Mouse (Mus musculus): ENCODE data around the gene Adamtsl2. TPM values are rescaled to one million over a fixed set of nuclear protein-coding genes. Genes with fewer than 3 reads are reported as not detected.

Gene Adamtsl2
- polyA plus RNA-seq, 1 experiment from 2014 or later = 11.2 TPM

GRCm38 (mm10) chr2:27141950-27142693, 62.9 kb downstream of the Adamtsl2 start, which contains the start of gene Fam163b:
Fam163b (minus strand) TSS chr2:27142491.
- WGBS = under 1% methylated on average over 60 of the region's 62 CpGs
- Histone ChIP-seq H3K27me3 (replicated peaks) (peaks cover 95% of the 10 kb centered on the region), H3K9me3 (no peaks in the 10 kb centered on the region), H3K4me2 (peak within 1 kb of the TSS; percentile 93), H3K4me1 (peaks cover 9% of the 10 kb centered on the region), H3K36me3 (no peaks in the 10 kb centered on the region), H3K4me3 (peak within 1 kb of the TSS; percentile 57), H3K9ac (peak within 1 kb of the TSS; percentile 73), H3K27ac (replicated peaks) (no peak within 1 kb of the TSS)
- ATAC-seq (ENCODE audit: extremely low read depth, insufficient number of reproducible peaks, low FRiP score, low TSS enrichment) = peak; percentile 28; the same call in 1 of the 2 replicates

- Histone ChIP-seq H3K9ac (no peak overlapping the region), H3K27me3 (replicated peaks) (peaks cover 86% of the 10 kb centered on the region), H3K9me3 (no peaks in the 10 kb centered on the region), H3K36me3 (no peaks in the 10 kb centered on the region), H3K27ac (replicated peaks) (no peak overlapping the region), H3K4me2 (no peak overlapping the region), H3K4me3 (no peak overlapping the region), H3K4me1 (peaks cover 17% of the 10 kb centered on the region)
- WGBS = 35% methylated on average over 2 of the region's 2 CpGs
- no peak for ATAC-seq (ENCODE audit: extremely low read depth, insufficient number of reproducible peaks, low FRiP score, low TSS enrichment)
Observed at GRCm38 (mm10) chr2:27144957-27145356, 65.8 kb downstream of the Adamtsl2 start.

GRCm38 (mm10) chr2:27146840-27147239, 67.7 kb downstream of the Adamtsl2 start:
- Histone ChIP-seq H3K9me3 (no peaks in the 10 kb centered on the region), H3K9ac (no peak overlapping the region), H3K4me2 (no peak overlapping the region), H3K27ac (replicated peaks) (no peak overlapping the region), H3K36me3 (no peaks in the 10 kb centered on the region), H3K4me1 (peaks cover 15% of the 10 kb centered on the region), H3K27me3 (replicated peaks) (peaks cover 82% of the 10 kb centered on the region), H3K4me3 (no peak overlapping the region)
- ATAC-seq (ENCODE audit: extremely low read depth, insufficient number of reproducible peaks, low FRiP score, low TSS enrichment) = no peak
- 82% methylated on average over 6 of the region's 6 CpGs for WGBS

GRCm38 (mm10) chr2:27149457-27149856, 70.3 kb downstream of the Adamtsl2 start:
- Histone ChIP-seq H3K4me1 (peaks cover 8% of the 10 kb centered on the region; the same call in 1 of the 2 replicates), H3K27me3 (replicated peaks) (peaks cover 71% of the 10 kb centered on the region), H3K4me2 (no peak overlapping the region), H3K36me3 (no peaks in the 10 kb centered on the region), H3K27ac (replicated peaks) (no peak overlapping the region), H3K4me3 (no peak overlapping the region), H3K9me3 (no peaks in the 10 kb centered on the region), H3K9ac (no peak overlapping the region)
- ATAC-seq (ENCODE audit: extremely low read depth, insufficient number of reproducible peaks, low FRiP score, low TSS enrichment) = no peak
- 13% methylated on average over 2 of the region's 2 CpGs for WGBS

- Histone ChIP-seq H3K36me3 (no peaks in the 10 kb centered on the region), H3K4me2 (no peak overlapping the region), H3K9me3 (no peaks in the 10 kb centered on the region), H3K9ac (no peak overlapping the region), H3K27me3 (replicated peaks) (peaks cover 34% of the 10 kb centered on the region), H3K27ac (replicated peaks) (no peak overlapping the region), H3K4me1 (peaks cover under 1% of the 10 kb centered on the region; the same call in 1 of the 2 replicates), H3K4me3 (no peak overlapping the region)
- 78% methylated on average over 10 of the region's 10 CpGs for WGBS
- no peak for ATAC-seq (ENCODE audit: extremely low read depth, insufficient number of reproducible peaks, low FRiP score, low TSS enrichment)
Observed at GRCm38 (mm10) chr2:27154466-27155185, 75.4 kb downstream of the Adamtsl2 start.

GRCm38 (mm10) chr2:27156596-27156995, 77.4 kb downstream of the Adamtsl2 start:
- H3K4me3 ChIP-seq = no peak overlapping the region
- H3K9ac ChIP-seq = no peak overlapping the region

More at GRCm38 (mm10) chr2:27156596-27156995, 77.4 kb downstream of the Adamtsl2 start:
- Histone ChIP-seq H3K36me3 (no peaks in the 10 kb centered on the region), H3K9me3 (no peaks in the 10 kb centered on the region), H3K4me1 (no peaks in the 10 kb centered on the region), H3K27me3 (replicated peaks) (peaks cover 18% of the 10 kb centered on the region), H3K27ac (replicated peaks) (no peak overlapping the region), H3K4me2 (no peak overlapping the region)
- 70% methylated on average over 6 of the region's 6 CpGs for WGBS
- no peak for ATAC-seq (ENCODE audit: extremely low read depth, insufficient number of reproducible peaks, low FRiP score, low TSS enrichment)

Other genes starting within 250 kb of the Adamtsl2 start
- gene Abo, start 214.4 kb upstream of the Adamtsl2 start, polyA plus RNA-seq (2015; fragmentation: Nextera tagmentation; extraction: Ambion mirVana) = not detected in 2 replicates
- gene Surf6, start 176.5 kb upstream of the Adamtsl2 start, polyA plus RNA-seq (2015; fragmentation: Nextera tagmentation; extraction: Ambion mirVana) = 12.8 and 13.2 TPM in 2 replicates
- 37.8 and 41.2 TPM in 2 replicates for gene Med22, start 168.7 kb upstream of the Adamtsl2 start, polyA plus RNA-seq (2015; fragmentation: Nextera tagmentation; extraction: Ambion mirVana)
- gene Rpl7a, start 168.6 kb upstream of the Adamtsl2 start, polyA plus RNA-seq (2015; fragmentation: Nextera tagmentation; extraction: Ambion mirVana) = 364 and 394 TPM in 2 replicates
- 31.5 and 35.6 TPM in 2 replicates for gene Surf2, start 163.0 kb upstream of the Adamtsl2 start, polyA plus RNA-seq (2015; fragmentation: Nextera tagmentation; extraction: Ambion mirVana)
- 43.4 and 44.3 TPM in 2 replicates for gene Surf1, start 162.8 kb upstream of the Adamtsl2 start, polyA plus RNA-seq (2015; fragmentation: Nextera tagmentation; extraction: Ambion mirVana)
- gene Surf4, start 145.5 kb upstream of the Adamtsl2 start, polyA plus RNA-seq (2015; fragmentation: Nextera tagmentation; extraction: Ambion mirVana) = 187 and 191 TPM in 2 replicates
- gene Stkld1, start 145.3 kb upstream of the Adamtsl2 start, polyA plus RNA-seq (2015; fragmentation: Nextera tagmentation; extraction: Ambion mirVana) = 0.07 and 0.13 TPM in 2 replicates
- 26.3 and 27.6 TPM in 2 replicates for gene Rexo4, start 115.0 kb upstream of the Adamtsl2 start, polyA plus RNA-seq (2015; fragmentation: Nextera tagmentation; extraction: Ambion mirVana)
- 0.04 TPM in 2 replicates for gene Adamts13, start 106.0 kb upstream of the Adamtsl2 start, polyA plus RNA-seq (2015; fragmentation: Nextera tagmentation; extraction: Ambion mirVana)
- gene Cacfd1, start 69.5 kb upstream of the Adamtsl2 start, polyA plus RNA-seq (2015; fragmentation: Nextera tagmentation; extraction: Ambion mirVana) = 35.9 and 43.2 TPM in 2 replicates
- gene Slc2a6, start 51.4 kb upstream of the Adamtsl2 start, polyA plus RNA-seq (2015; fragmentation: Nextera tagmentation; extraction: Ambion mirVana) = 0.18 TPM in 1 of 2 replicates, not detected in the other
- gene Mymk, start 7.2 kb upstream of the Adamtsl2 start, polyA plus RNA-seq (2015; fragmentation: Nextera tagmentation; extraction: Ambion mirVana) = 0.41 and 1.2 TPM in 2 replicates
- 0.24 and 0.53 TPM in 2 replicates for gene Fam163b, start 63.1 kb downstream of the Adamtsl2 start, polyA plus RNA-seq (2015; fragmentation: Nextera tagmentation; extraction: Ambion mirVana)
- gene Dbh, start 85.9 kb downstream of the Adamtsl2 start, polyA plus RNA-seq (2015; fragmentation: Nextera tagmentation; extraction: Ambion mirVana) = 0.55 and 0.88 TPM in 2 replicates
- gene Sardh, start 169.0 kb downstream of the Adamtsl2 start, polyA plus RNA-seq (2015; fragmentation: Nextera tagmentation; extraction: Ambion mirVana) = 17.3 and 18.2 TPM in 2 replicates

Measured in heart, embryonic 13.5 days (tissue).